Mouse (Mus musculus): ENCODE measurements at regions not wholly inside any gene's neighbourhood (a gene's known extent, or its start where the extent isn't known, plus 50 kb on each side); places are given as distances from the start of the nearest gene placed in this dataset.

- no peak for DNase-seq
- intact Hi-C loops (cut with DNase I): no loop called here
Measured at GRCm38 (mm10) chr13:41554401-41554800, 51.3 kb upstream of the Tmem170b start.

More at GRCm38 (mm10) chr13:41554401-41554800, 51.3 kb upstream of the Tmem170b start:
- no peaks in the 10 kb centered on the region for H3K79me2 ChIP-seq (replicated peaks; ENCODE audit: control insufficient read depth, insufficient read depth, low read length)
- H3K27ac ChIP-seq: peak overlapping the region; percentile 20
- WGBS: 64% methylated on average over 7 of the region's 7 CpGs
- H3K4me1 ChIP-seq (ENCODE audit: control insufficient read depth, insufficient read depth, low read length): no peaks in the 10 kb centered on the region; the same call in 1 of the 2 replicates
- H3K9ac ChIP-seq (ENCODE audit: low read depth, low read length): no peak overlapping the region
- H3K27me3 ChIP-seq (ENCODE audit: control insufficient read depth, insufficient read depth, low read length): no peaks in the 10 kb centered on the region
- no peak overlapping the region for H3K4me3 ChIP-seq
- no peaks in the 10 kb centered on the region for H3K36me3 ChIP-seq (ENCODE audit: control insufficient read depth, insufficient read depth, low read length)
- TF ChIP-seq EP300 (IDR thresholded peaks at IDR 0.05; ENCODE audit: insufficient read depth, low read depth, low read length) (no peak), POLR2A (IDR thresholded peaks at IDR 0.05; ENCODE audit: insufficient read depth, low read depth, low read length) (no peak), CTCF (IDR thresholded peaks at IDR 0.05) (no peak)

Data from heart, adult 2 months (tissue).